Mouse (Mus musculus) kidney, adult 2 months (tissue): ENCODE results near the gene Nuf2.

Experiments used
- CTCF ChIP-seq: fragments of 200-500 bp; conservative IDR thresholded peaks from 2 replicates; pipeline ENCODE4 v1.5.1; 2011; ENCODE audit warnings: low read depth, mild to moderate bottlenecking, control low read depth, low read length, moderate library complexity, mixed read lengths; ENCODE audit not compliant: insufficient read depth, insufficient read length
- POLR2A ChIP-seq: fragments of 200-500 bp; IDR thresholded peaks from one replicate; pipeline ENCODE4 v1.6.1; 2011; ENCODE audit warnings: low read depth, low read length, control low read depth

- TF ChIP-seq CTCF (no peak), POLR2A (no peak)
Measured at GRCm38 (mm10) chr1:169462386-169463115, 68.7 kb downstream of the Nuf2 start.
